Mouse (Mus musculus): ENCODE results near the gene Vipr2. TPM values are rescaled to one million over a fixed set of nuclear protein-coding genes. Genes with fewer than 3 reads are reported as not detected.

Vipr2 gene
- polyA plus RNA-seq, 1 experiment: 1.6 TPM

DNA sequence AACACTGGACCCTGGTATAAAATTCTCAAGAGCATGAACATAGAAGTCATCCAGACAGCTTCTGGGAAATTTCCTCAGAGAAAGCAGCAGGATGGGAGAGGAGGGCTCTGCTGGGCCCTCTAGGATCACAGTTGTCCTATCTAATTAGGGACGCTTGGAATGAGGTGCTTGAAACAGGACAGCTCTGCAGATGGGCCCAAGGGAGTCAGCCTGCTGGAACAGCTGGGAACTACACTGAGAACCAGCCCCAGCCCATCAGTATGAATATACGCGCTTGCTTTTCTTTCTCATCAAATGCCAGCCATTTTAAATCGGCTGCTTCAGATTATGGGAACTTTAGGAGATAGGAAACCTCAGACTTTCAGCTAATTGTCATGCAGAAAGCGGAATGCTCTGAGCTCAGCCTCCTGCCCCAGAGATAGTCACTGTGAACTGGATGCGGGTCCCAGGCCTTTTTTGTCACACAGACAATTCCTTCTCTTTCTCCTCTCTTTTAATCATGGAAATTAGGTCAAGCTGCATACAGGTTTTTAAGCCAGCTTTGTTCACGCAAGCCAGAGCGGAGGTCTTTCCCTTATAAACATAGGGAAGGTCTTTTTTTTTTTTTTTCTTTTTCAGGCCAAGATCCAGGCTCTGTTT, 69.6 kb downstream of the Vipr2 start:
- Histone ChIP-seq H3K4me3 (replicated peaks; ENCODE audit: control insufficient read depth, low read depth, low read length) (no peak overlapping the region), H3K27ac (ENCODE audit: control insufficient read depth, insufficient read depth, low read depth, low read length, poor library complexity) (no peak overlapping the region), H3K4me1 (ENCODE audit: control insufficient read depth, insufficient read depth, low read length) (peaks cover 13% of the 10 kb centered on the region)
- no peak for TF ChIP-seq CTCF (IDR thresholded peaks at IDR 0.05; ENCODE audit: control insufficient read depth, insufficient read depth, low read length)
- no peak for TF ChIP-seq POLR2A (IDR thresholded peaks at IDR 0.05; ENCODE audit: borderline replicate concordance, control insufficient read depth, low read depth, low read length)
- WGBS: 78% methylated on average over 8 of the region's 8 CpGs

DNA sequence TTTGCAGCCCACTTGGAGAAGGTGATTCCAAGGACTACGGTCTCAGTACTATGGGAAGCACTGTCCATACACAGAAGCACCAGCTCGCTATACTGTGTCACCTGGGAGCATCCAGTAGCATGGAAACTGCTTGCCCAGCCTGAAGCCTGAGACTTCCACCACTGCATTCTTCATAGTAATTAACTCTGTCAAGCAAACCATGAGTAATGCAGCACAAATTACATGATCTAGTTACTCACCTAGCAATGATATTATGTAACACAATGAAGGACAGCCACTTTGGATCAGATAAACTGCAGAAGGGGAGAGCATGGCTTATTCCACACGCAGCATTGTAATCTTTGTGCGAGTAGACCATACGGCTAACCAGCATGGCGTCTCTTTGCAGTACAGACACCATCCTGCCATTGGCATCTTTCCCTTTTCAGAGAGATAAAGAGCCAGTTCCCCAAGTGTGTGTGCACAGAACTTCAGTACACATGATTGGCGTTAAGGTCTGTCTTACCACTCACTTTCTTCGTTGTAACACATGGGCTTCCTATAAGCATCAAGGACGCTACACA, 75.4 kb downstream of the Vipr2 start:
- Histone ChIP-seq H3K27ac (ENCODE audit: control insufficient read depth, insufficient read depth, low read depth, low read length, poor library complexity) (no peak overlapping the region), H3K4me3 (replicated peaks; ENCODE audit: control insufficient read depth, low read depth, low read length) (no peak overlapping the region), H3K4me1 (ENCODE audit: control insufficient read depth, insufficient read depth, low read length) (no peaks in the 10 kb centered on the region)
- 85% methylated on average over 9 of the region's 9 CpGs for WGBS
- TF ChIP-seq POLR2A (IDR thresholded peaks at IDR 0.05; ENCODE audit: borderline replicate concordance, control insufficient read depth, low read depth, low read length): no peak
- no peak for TF ChIP-seq CTCF (IDR thresholded peaks at IDR 0.05; ENCODE audit: control insufficient read depth, insufficient read depth, low read length)

DNA sequence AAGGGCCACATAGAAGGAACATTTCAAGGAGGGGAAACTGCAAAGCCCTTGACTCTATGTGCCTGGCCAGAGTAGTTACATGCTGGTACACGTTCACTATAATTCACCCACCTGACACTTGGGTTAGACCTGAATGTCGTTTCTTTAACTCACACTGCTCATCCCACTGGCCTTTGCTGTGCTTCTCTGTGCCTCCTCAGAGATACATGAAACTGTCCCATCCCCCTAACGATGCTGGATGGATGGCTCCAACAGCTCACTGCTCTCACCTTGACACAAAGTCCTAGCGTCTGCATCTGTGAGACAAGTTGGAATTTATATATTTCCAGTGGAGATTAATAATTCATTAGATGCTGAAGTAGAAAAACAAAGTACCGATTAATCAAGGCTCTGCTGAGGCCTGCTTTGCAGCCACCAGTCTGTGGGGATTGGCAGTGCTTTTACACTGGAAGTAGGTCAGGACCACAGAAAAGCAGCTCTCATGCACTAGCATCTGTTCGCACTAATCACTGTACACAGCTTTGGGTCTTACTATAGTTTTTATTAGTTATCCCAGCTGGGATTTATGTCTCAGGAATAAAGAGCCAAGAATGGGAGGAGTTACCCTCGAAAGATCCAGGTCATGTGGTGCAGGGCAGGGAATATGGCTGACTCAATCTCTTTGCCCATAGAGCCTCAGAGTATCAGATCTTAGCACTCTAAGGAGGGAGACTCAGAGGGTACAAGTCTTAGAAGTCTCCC, 79.4 kb downstream of the Vipr2 start:
- WGBS: 79% methylated on average over 7 of the region's 7 CpGs
- H3K27ac ChIP-seq (ENCODE audit: control insufficient read depth, insufficient read depth, low read depth, low read length, poor library complexity): no peak overlapping the region
- H3K4me3 ChIP-seq (replicated peaks; ENCODE audit: control insufficient read depth, low read depth, low read length): no peak overlapping the region
- no peaks in the 10 kb centered on the region for H3K4me1 ChIP-seq (ENCODE audit: control insufficient read depth, insufficient read depth, low read length)
- no peak for TF ChIP-seq POLR2A (IDR thresholded peaks at IDR 0.05; ENCODE audit: borderline replicate concordance, control insufficient read depth, low read depth, low read length)
- no peak for TF ChIP-seq CTCF (IDR thresholded peaks at IDR 0.05; ENCODE audit: control insufficient read depth, insufficient read depth, low read length)

GRCm38 (mm10) chr12:116159223-116159622, 81.7 kb downstream of the Vipr2 start:
- no peak overlapping the region for H3K4me3 ChIP-seq (replicated peaks; ENCODE audit: control insufficient read depth, low read depth, low read length)
- WGBS: 85% methylated on average over 5 of the region's 5 CpGs
- no peak for TF ChIP-seq CTCF (IDR thresholded peaks at IDR 0.05; ENCODE audit: control insufficient read depth, insufficient read depth, low read length)
- no peak for TF ChIP-seq POLR2A (IDR thresholded peaks at IDR 0.05; ENCODE audit: borderline replicate concordance, control insufficient read depth, low read depth, low read length)
- H3K4me1 ChIP-seq (ENCODE audit: control insufficient read depth, insufficient read depth, low read length): no peaks in the 10 kb centered on the region
- no peak overlapping the region for H3K27ac ChIP-seq (ENCODE audit: control insufficient read depth, insufficient read depth, low read depth, low read length, poor library complexity)

DNA sequence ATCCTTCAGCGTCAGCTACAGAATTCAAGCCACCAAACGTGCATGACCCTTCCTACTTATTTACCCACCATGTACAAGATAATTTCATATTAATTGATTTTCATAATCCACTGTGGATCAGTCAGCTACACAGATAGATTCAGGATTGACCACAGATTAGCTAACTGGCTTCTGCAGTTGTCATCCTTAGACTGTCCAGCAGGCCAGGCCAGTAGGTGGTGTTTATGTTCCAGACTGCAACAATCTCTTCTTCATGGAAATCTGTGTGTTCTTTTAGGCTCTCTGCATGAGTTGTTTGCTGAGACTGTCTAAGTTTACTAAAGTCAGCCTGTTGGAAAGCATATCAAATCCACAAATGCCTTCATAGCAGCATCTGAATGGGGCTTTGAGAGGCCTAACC, 82.2 kb downstream of the Vipr2 start:
- H3K4me3 ChIP-seq (replicated peaks; ENCODE audit: control insufficient read depth, low read depth, low read length): no peak overlapping the region
- TF ChIP-seq CTCF (IDR thresholded peaks at IDR 0.05; ENCODE audit: control insufficient read depth, insufficient read depth, low read length) (no peak), POLR2A (IDR thresholded peaks at IDR 0.05; ENCODE audit: borderline replicate concordance, control insufficient read depth, low read depth, low read length) (no peak)
- 76% methylated on average over 2 of the region's 2 CpGs for WGBS
- no peak overlapping the region for H3K27ac ChIP-seq (ENCODE audit: control insufficient read depth, insufficient read depth, low read depth, low read length, poor library complexity)
- H3K4me1 ChIP-seq (ENCODE audit: control insufficient read depth, insufficient read depth, low read length): no peaks in the 10 kb centered on the region

DNA sequence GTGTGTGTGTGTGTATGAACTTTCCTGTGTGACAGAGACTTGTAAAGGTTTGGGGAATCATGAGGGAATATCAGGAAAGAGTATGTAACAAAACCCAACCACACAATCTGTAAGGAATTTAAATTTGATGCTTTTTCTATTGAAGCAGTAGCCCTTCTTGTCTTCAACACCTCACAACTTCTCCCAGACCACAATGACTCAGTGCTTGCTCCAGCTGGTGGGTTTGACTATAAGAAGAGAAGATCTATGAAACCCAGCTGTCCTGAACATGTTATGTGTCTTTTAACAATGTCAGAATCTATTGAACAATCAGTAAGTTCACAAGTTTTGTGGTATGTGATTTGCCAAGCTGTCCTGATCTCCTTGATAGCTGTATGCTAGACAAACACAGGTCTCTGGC, 87.8 kb downstream of the Vipr2 start:
- TF ChIP-seq POLR2A (IDR thresholded peaks at IDR 0.05; ENCODE audit: borderline replicate concordance, control insufficient read depth, low read depth, low read length): no peak
- no peak for TF ChIP-seq CTCF (IDR thresholded peaks at IDR 0.05; ENCODE audit: control insufficient read depth, insufficient read depth, low read length)
- Histone ChIP-seq H3K4me3 (replicated peaks; ENCODE audit: control insufficient read depth, low read depth, low read length) (no peak overlapping the region), H3K27ac (ENCODE audit: control insufficient read depth, insufficient read depth, low read depth, low read length, poor library complexity) (no peak overlapping the region), H3K4me1 (ENCODE audit: control insufficient read depth, insufficient read depth, low read length) (no peaks in the 10 kb centered on the region)

- Histone ChIP-seq H3K4me1 (ENCODE audit: control insufficient read depth, insufficient read depth, low read length) (no peaks in the 10 kb centered on the region), H3K4me3 (replicated peaks; ENCODE audit: control insufficient read depth, low read depth, low read length) (no peak overlapping the region), H3K27ac (ENCODE audit: control insufficient read depth, insufficient read depth, low read depth, low read length, poor library complexity) (no peak overlapping the region)
- no peak for TF ChIP-seq CTCF (IDR thresholded peaks at IDR 0.05; ENCODE audit: control insufficient read depth, insufficient read depth, low read length)
- TF ChIP-seq POLR2A (IDR thresholded peaks at IDR 0.05; ENCODE audit: borderline replicate concordance, control insufficient read depth, low read depth, low read length): no peak
- 18% methylated on average over 5 of the region's 5 CpGs for WGBS
Observed at GRCm38 (mm10) chr12:116169666-116170065, 92.1 kb downstream of the Vipr2 start.

DNA sequence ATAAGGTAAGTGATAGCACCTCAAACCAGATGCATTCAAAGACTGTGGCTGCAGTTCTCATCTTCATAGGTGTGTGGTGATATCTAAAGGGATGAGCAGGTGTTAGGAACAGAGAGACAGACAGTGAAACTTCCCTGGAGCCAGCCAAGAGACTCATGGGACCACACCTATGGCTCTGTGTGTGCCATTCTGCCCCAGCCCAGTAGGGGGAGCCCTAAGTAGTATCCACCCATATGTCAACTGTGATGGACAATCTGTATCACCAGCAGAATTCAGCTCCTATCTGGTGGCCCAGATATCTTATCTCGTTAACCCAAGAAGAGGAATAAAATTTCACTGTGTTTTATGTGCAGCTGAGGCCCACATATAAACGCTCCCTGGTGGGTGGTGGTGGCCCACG, 99.4 kb downstream of the Vipr2 start:
- Histone ChIP-seq H3K27ac (ENCODE audit: control insufficient read depth, insufficient read depth, low read depth, low read length, poor library complexity) (no peak overlapping the region), H3K4me1 (ENCODE audit: control insufficient read depth, insufficient read depth, low read length) (no peaks in the 10 kb centered on the region), H3K4me3 (replicated peaks; ENCODE audit: control insufficient read depth, low read depth, low read length) (no peak overlapping the region)
- TF ChIP-seq POLR2A (IDR thresholded peaks at IDR 0.05; ENCODE audit: borderline replicate concordance, control insufficient read depth, low read depth, low read length): no peak
- peak; percentile 70 for TF ChIP-seq CTCF (IDR thresholded peaks at IDR 0.05; ENCODE audit: control insufficient read depth, insufficient read depth, low read length)
- WGBS: 71% methylated on average over 3 of the region's 3 CpGs

Measured in bone marrow, adult 2 months (tissue).